Mouse (Mus musculus) 416B (cell line): ENCODE measurements around the gene Ubiad1.

Experiments used
- DNase-seq: peaks from one replicate; pipeline ENCODE4 v3.0.0; 2011; ENCODE audit warnings: low read depth

Gene Ubiad1

DNA sequence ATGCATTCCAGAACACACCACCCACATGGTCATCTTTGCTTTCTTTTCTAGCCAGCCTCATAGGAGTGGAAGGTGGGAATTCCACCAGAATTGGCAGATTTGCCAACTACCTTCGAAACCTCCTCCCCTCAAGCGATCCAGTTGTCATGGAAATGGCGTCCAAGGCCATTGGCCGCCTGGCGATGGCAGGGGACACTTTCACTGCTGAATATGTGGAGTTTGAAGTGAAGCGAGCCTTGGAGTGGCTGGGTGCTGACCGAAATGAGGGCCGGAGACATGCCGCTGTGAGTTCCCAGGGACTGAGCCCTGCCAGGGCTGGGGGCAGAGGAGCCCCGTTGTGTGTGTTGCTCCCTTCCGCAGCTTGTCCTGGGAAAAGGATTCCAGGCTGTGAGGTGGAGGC lies 9.1 kb upstream of the Ubiad1 start:
- no peak for DNase-seq

GRCm38 (mm10) chr4:148448853-148449245 lies 4.3 kb upstream of the Ubiad1 start:
- peak; percentile 44 for DNase-seq

GRCm38 (mm10) chr4:148448179-148448852 lies 3.7 kb upstream of the Ubiad1 start, which contains the start of gene Mtor:
Mtor (plus strand) TSS chr4:148448611.
- peak; percentile 99 for DNase-seq

- no peak for DNase-seq
These were observed 2.0 kb downstream of the Ubiad1 start for GRCm38 (mm10) chr4:148442598-148442997.

GRCm38 (mm10) chr4:148441931-148442330 lies 2.6 kb downstream of the Ubiad1 start:
- DNase-seq = no peak

- peak; percentile 38 for DNase-seq
These were observed 8.8 kb downstream of the Ubiad1 start for GRCm38 (mm10) chr4:148435657-148436330.

DNA sequence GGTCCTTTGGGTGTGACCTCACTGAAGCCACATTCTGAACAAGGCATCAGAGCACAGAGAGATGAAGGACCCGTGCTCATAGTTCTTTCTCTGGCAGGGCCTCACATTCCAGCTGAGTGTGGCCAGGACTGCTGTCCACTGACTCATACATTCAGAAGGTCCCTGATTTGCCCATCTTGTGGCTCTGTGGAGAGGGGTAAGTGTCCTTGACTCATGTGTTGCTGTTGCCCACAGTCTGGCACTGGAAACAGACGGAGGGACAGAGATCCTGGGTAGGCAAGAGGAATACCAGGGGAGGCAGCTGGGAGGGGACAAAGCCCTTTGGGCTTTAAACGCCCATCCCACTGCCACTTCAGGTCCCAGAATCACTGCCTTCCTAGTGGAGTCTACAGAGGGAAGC lies 9.5 kb downstream of the Ubiad1 start:
- no peak for DNase-seq

- no peak for DNase-seq
These were observed 10.0 kb downstream of the Ubiad1 start for GRCm38 (mm10) chr4:148434554-148434953.

- peak; percentile 37 for DNase-seq
These were observed 10.8 kb downstream of the Ubiad1 start for GRCm38 (mm10) chr4:148433813-148434212.

- no peak for DNase-seq
These were observed 11.2 kb downstream of the Ubiad1 start for GRCm38 (mm10) chr4:148433336-148433735.

GRCm38 (mm10) chr4:148432488-148432887 lies 12.1 kb downstream of the Ubiad1 start:
- DNase-seq = peak; percentile 67

GRCm38 (mm10) chr4:148430880-148431519 lies 13.6 kb downstream of the Ubiad1 start:
- peak; percentile 49 for DNase-seq

DNA sequence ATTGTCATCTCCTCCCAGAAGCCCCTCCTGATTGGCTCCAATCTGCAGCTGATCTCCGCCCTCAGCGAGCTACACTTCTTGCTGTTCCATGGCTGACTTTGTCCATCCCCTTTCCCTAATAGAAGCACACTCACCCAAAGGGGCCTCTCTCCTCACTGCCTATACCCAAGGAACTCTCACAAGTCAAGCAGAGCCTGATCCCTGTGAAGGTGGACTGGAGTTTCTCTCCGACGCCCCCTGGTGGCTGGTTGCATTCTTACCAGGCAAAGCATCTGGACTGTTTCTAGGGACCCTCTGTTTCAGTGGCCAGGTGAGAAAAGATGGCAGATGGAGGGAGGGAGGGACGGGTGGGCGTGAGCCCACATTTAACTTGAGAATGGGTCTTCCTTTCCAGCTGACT lies 14.9 kb downstream of the Ubiad1 start:
- peak; percentile 62 for DNase-seq

DNA sequence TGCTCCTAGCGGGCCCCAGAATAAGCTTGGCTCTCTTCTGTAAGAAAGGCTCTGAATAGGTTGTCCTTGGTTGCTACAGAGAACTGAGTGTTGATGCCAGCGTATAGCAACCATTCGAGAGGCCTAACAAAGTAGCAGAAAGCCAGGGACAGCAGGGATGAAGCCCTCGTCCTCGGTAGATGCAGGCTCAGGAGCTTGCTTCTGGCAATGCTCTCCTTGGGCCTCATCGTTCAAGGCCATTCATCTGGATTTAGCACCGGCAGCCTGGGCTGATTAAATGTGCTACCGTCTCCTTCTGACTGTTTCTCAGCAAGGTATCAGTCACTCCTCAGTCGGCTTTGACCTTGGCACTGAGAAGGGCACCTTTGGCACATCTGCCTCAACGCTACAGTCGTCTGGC lies 15.4 kb downstream of the Ubiad1 start:
- no peak for DNase-seq

- no peak for DNase-seq
These were observed 16.0 kb downstream of the Ubiad1 start for GRCm38 (mm10) chr4:148428544-148428943.

- no peak for DNase-seq
These were observed 17.4 kb downstream of the Ubiad1 start for GRCm38 (mm10) chr4:148426950-148427850.

DNA sequence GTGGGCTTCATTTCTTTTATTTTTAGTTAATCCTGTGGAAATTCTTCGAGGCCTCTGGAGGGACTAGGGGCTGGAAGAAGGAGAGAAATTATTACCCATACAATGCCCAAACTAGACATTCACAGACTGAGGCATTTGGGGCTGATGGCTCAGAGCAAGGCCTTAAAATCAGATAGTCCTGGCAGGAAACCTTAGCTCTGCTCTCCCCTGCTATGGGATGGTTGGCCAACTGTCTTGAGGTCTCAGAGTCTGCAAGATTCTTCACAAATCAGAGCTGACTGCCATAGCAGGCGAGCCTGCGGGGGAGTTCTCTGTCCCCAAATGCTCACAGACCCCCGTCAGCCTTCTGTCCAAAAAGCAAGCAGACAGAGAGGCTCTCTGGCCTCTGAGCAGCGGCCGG lies 27.0 kb downstream of the Ubiad1 start:
- no peak for DNase-seq

DNA sequence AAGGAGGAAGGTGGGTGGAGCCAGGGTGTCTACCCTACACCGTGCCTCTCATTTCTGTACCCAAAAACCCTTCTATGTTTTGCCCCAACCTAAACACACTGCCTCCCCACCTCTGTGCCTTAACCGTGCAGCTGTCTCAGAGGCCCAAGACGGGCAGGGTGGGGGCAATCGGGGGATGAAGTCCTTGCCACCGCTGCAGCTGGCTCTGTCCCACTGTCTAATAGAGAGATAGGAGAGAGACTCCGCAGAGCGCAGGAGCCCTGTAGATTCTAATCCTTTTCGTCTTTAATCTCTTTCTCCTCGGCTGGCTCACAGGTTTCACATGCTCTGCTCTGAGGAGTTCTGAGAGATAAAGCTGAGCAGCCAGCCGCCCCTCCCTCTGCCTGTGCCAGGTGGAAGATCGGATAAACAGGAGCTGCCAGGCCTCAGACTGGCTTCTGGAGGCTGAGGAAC lies 27.5 kb downstream of the Ubiad1 start:
- DNase-seq = no peak

DNA sequence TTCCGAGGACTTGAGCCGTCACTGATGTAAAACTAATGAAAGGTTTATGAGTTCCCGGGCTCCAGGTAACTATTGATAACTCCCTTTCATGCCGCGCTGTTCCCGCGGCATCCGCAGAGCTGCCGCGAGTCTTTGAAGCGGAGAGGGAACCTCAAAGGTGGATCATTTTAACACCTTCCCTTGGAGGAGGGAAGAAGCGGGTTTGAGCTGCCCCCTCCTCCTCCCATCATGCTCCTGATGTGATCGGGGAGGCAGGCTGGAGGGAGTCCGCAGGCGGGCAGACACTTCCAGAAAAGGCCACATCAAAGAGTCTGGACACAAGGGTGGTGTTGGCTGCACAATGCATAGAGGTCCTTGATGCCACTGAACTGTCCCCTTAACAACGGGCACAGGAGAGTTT lies 29.0 kb downstream of the Ubiad1 start:
- no peak for DNase-seq

DNA sequence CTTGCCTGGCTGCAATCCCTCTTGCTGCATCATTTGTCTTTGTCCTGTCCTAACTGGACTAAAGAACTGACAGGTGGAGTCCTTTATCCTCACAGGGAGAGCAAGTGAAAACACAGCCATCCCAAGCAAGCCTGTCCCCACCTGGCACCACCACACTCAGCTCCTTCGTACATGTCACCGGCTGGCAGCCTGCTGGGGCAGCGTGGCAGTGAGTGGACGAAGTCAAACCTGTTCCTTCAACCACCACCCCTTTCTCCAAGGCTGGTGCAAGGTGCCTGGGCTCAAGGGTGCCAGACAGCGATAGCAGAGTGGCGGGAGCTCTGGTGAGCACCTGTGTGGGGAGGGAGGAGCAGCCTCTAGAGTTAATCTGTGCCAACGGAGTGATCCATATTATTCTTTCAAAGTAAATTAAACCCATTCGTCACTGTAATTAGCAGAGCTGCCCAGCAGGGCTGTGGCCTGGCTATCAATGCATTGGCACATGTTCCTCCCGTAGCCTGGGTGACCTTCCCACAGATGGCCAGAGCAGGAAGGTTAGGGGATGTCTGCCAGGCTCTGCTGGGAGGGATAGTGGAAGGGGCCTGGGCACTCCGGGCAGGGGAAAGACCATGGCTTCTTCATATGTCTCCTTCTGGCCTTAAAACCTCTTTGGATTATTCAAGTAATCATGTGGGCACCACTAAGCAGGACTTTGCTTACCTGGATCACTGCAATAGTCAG lies 36.2 kb downstream of the Ubiad1 start:
- DNase-seq = no peak

DNA sequence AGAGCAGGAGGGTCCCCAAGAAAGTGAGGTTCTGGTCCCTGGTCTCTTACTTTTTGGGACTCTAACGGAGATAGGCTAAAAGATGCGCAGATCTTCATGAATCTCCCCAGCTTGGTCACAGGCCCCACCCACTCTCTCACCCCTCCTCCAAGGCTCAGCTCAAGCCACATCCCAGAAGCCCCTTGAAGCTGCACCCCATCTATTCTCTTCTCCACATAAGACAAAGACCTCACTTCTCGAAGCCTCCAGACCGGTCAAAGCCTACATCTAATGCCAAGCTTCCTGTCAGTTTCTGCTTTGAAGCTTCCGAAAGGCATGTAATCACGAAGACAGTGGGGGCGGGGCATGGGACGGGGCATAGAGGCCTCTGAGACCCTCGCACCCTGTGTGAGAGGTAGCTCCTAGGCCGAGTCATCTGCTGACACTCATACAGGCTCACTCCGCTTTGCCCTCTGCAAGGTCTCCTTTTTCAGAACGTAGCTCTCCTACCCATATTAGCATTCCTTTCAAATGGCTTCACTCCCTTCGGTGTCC lies 39.2 kb downstream of the Ubiad1 start:
- DNase-seq = no peak
